Mouse (Mus musculus): ENCODE measurements around the gene Nkx3-2.

Gene Nkx3-2

GRCm38 (mm10) chr5:41763731-41764721 is at the start of gene Nkx3-2:
TSS of gene Nkx3-2 (minus strand) at chr5:41764501.
- DNase-seq: no peak

DNA sequence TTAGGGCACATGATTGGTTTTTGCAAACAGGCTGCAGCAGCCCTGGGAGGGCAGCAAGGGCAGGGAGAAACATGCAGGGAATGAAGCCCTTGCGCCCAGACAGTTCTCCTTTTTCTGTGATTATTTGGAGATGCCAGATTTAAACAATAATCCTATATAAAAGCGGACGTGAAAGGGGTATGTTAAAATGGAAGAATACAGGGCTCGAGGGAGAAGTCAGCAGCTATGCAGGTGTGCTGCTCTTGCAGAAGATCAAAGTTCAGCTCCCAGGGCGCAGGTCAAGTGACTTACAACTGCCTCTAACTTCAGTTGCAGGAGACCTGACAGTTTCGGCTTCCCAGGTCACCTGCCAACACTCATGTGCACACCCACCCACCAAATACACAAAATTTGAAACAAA is 48.2 kb upstream of the Nkx3-2 start:
- DNase-seq: no peak

DNA sequence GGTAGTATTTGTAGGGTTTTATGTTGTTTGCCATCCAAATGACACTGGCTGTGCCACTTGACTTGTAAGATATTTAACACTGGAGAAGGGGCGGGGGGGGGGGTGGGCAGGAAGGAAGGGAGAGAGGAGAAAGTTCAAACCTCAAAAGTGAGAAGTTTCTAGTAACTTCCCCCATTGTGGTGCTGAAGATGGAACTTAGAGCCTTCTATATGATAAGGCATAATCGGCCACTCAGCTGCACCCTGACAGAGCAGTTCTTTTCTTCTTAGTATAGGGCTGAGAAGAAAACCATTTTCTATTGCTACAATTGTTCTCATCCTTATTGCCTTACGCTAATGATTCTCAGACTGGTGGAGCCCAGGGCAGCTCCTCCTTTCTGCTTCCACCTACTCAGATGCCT is 47.0 kb upstream of the Nkx3-2 start:
- no peak for DNase-seq

- no peak for DNase-seq
Measured at GRCm38 (mm10) chr5:41807383-41807782, 43.1 kb upstream of the Nkx3-2 start.

- DNase-seq: no peak
Measured at GRCm38 (mm10) chr5:41806176-41806575, 41.9 kb upstream of the Nkx3-2 start.

DNA sequence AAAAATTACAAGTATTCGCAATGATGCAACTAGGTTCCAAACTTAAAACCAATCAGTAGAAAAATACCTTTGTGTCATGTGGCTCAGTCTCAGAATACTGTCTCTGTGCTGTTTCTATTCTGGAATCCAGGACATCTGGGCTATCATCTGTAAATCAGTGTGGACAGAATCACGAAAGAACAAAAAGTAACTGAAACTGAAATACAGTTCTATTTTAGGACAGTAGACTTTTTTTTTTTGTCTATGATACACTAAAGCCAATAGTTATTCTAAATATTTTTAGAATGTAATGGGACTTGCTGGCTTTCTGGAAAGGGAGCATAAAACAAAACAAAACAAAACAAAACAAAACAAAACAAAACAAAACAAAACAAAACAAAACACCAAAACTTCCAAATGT is 40.8 kb upstream of the Nkx3-2 start:
- DNase-seq: no peak

DNA sequence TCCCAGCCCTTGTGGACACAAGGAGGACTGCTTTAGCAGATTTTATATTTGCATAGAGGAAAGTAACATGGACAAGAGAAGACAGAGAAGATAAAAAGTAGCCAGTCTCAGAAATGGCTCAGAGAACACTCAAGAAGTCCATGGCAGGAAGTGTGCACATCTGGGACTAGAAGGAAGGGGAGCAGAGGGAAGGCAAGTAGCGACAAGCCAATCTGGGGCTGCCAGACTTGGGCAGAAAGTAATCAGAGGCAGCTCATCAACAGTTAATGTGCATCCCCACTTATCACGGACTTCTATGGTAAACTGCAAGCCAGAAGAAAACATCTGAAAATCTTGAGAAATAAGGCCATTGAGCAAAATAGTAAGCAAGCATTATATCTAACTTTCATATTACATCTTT is 40.3 kb upstream of the Nkx3-2 start:
- DNase-seq: no peak

- DNase-seq: no peak
Measured at GRCm38 (mm10) chr5:41801622-41802021, 37.3 kb upstream of the Nkx3-2 start.

GRCm38 (mm10) chr5:41794434-41794833 is 30.1 kb upstream of the Nkx3-2 start:
- no peak for DNase-seq

DNA sequence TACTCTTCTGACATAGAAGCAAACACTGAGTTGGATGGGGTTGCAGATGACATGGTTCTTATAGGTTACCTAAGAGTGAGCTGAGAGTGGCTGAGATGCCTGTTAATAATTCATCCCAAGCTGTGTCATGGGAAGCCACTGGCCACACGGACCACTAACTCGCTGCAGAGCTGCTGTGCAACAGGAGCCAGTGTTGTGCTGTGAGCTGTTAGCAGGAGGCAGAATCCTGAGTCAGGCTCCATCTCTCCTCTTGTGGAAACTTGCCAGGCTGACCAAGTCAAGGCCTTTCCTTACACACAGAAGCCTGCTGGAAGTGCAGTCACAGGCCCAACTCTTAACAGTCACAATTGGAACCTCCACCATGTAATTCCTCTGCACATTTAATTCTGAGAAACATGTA is 26.2 kb upstream of the Nkx3-2 start:
- DNase-seq: no peak

DNA sequence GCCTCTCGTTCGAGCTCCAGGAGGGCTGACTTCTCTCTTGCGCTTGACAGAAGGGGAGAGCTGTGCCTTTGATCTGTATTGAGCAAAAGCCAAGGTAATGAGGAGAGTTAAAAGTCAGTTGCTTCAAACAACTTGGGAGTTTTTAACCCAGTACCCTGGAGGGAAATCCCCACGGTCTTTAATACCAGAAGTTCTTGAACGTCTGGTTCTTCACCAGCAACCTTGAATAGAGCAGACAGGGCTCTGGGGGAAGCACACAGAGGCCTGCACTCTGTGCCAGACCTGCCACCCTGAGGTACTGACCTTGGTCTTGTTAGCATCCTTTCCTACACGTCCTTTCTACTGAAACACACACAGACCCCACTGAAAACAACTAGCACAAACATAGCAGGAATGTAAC is 24.6 kb upstream of the Nkx3-2 start:
- no peak for DNase-seq

DNA sequence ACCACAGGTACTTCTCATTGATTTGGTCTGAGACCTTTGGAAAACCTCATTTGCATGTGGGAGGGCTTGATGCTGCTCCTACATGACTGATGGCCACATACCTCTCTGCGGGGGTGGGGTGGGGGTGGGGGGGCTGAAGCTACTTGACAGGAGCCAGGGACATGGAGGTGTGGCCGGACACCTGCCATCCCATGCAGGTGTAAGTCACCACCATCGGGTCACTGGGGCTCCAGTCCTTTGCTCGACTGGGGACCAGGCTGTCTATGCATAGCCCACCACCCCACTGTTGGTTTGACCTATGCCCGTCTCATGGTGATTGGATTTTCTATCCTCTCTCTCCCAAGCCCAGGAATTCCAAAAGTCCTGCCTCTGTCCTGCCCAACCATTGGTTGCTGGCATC is 17.6 kb upstream of the Nkx3-2 start:
- DNase-seq: no peak

DNA sequence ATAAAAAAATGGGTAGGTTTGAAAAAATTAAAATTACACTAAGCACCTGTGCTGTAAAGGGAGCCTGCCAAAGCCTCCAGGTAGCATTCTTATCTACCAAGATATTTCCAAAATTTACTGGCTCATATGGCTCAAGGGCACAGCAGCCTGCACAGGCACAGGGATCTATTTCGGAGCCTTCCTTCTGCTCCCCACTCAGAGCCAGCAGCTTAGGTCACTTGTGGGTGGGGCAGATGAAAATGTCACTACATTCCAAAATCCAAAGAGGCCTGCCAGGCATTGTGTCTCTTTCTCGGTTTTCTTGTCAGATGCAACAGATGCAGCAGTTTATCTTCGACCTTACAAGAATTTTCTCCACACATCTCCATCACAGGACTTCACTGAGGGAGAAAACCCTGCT is 15.7 kb upstream of the Nkx3-2 start:
- peak; percentile 59 for DNase-seq

GRCm38 (mm10) chr5:41775728-41776127 is 11.4 kb upstream of the Nkx3-2 start:
- no peak for DNase-seq

DNA sequence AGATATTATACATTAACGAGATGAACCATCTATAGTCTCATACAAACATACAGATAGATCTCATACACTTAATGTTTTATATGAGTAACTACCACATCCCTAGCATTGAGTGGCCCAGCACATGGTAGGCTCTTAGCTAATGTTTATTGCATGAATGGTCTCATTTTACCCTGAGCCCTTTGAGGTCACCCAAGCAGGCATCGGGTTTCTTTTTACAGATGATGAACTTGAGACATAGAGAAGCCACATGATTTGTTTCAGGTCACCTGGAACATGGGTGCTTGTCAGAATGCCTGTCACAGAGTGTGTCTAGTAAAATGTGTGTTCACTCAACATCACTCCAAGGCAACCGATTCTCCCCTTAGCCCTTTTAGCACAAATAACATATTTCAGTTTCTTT is 11.0 kb upstream of the Nkx3-2 start:
- no peak for DNase-seq

DNA sequence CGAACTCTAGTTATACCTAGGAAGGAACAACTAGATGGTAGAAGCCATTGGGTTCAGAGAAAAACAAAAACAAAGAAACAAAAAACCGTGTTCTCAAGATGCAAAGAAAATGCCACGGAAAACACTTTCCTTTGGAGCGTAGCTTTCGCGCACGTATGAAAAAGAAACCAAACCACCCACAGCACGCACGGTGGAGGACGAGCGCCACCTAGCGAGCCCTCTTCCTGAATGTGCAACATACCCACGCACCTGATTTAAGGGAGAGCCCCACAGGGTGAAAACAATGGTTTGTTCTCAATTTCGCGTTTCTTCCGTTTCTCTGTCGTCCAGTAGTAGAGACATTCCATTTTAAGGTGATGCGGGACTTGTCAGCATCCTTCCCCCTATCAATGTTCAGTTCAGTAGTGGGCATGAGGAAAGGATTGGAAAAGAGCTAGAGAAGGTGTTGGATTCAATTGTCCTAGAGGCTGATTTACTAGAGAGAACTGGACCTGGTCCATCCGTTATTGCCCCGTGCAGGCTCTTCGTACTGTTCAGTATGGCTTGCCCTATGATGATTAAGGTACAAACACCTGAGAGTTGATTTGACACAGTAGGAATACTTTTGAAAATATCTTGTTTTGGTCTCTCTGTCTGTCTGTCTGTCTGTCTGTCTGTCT is 4.2 kb upstream of the Nkx3-2 start:
- peak; percentile 74 for DNase-seq

- DNase-seq: no peak
Measured at GRCm38 (mm10) chr5:41767296-41768200, 3.2 kb upstream of the Nkx3-2 start.

DNA sequence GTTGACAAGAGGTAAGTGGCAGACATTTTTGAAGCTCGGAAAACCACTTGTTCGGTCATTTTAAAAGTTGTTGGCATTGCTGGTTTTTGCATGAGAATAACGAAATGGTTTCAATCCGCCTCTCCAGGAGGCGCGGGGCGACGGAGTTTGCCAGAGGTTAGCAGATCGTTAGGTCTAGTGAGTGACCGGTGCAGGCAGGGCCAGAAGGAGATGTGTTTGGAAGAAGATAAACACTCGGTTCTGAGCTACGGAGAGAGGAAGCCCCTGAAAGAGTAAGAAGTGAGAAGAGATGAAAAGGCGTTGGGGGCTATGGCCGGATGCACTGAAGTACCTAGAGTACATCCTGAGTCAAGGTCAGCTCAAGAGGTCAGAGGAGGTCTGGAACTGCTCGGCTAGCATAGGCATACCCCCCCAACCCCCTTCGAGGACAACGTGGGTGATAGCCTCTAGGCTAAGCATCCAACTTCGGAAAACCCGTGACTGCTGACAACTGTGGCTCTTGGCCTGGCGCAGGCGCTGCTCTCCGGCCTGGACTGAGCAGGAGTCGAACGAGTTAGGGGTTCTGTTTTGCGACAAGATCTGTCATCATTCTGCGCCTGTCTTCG is 2.2 kb upstream of the Nkx3-2 start:
- DNase-seq: no peak

- no peak for DNase-seq
Measured at GRCm38 (mm10) chr5:41765626-41766405, 1.5 kb upstream of the Nkx3-2 start.

- DNase-seq: no peak
Measured at GRCm38 (mm10) chr5:41762947-41763730, 1.2 kb downstream of the Nkx3-2 start.

Measured in cerebellum, adult 9-11 months (tissue).